Mouse (Mus musculus): ENCODE measurements around the gene Fhl2. TPM values are rescaled to one million over a fixed set of nuclear protein-coding genes. Genes with fewer than 3 reads are reported as not detected.
A peak's percentile ranks its signal among the peaks of the same experiment; 100 is the strongest.

Fhl2 gene
- total RNA-seq, 2 experiments from 2014 or later = 1,415 to 1,605 TPM

DNA sequence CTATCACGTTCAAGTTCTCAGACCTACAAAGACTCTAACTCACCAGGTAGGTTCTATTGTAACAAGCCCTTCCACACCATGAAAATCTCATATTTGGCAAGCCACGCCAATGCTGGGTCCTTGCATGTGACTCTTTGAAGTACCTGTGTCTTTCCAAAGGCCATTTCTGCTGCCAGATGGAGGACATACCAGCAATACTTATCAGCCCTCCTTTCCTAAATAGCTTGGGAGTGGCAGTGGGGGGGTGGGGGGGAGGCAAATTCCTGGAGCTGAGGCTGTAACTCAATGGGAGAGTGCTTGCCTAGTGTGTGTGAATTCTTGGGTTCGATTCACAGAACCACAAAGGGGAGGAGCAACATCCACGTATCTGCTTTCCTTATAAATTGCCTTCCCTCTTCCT, 72.1 kb downstream of the Fhl2 start:
- intact Hi-C loops (cut with DNase I) = no loop called here
- peak; percentile 12 to 48 for DNase-seq

DNA sequence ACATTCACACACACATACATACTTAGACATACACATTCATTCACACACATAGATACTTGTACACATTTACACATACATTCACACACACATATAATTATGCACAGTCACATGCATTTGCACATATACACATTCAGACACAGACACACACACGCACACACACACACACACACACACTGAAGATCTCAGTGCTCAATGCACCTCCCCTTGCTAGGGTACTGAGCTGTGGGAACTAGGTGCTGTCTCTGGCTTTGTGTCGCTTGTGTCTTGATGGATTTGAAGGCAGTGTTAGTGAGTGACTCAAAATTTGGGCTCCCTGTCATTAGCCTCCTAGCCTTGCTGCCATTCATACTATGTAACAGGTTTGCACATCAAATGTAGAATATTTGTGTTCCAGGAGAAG, 74.2 kb downstream of the Fhl2 start:
- no peak for DNase-seq
- intact Hi-C loops (cut with DNase I) = no loop called here

DNA sequence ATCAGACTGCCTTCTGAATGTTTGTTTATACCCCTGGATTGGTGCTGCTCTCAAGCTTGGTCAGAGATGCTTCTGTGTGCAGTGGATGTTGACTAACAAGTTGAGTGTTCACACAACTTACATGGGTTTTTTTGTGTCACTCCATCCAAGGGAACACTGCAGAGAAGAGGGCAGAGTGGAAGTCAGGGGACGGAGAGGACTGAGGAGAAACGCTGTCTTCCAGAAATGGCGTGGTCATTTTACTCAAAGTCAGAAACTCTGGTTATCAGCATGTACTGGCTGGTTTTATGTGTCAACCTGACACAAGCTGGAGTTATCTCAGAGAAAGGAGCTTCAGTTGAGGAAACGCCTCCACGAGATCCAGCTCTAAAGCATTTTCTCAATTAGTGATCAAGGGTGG, 75.8 kb downstream of the Fhl2 start:
- intact Hi-C loops (cut with DNase I) = no loop called here
- DNase-seq = no peak

DNA sequence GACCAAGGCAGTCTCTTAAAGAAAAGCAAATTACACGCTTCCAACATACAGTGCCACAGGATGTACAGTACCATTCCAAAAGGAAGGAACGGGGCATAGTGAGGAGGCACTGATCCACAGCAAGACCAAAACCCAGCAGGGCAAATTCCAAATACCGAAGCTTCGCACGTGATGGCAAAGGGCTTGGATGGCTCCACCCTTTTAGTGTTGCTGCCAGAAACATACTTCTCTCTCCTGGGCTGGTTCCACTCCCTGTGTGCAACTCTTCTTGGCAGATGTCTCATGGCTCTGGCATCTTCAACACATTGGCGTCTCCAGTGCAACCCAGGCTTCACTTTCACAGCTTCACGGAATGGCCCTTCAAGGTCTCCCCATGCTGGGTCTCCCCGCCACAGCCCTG, 79.3 kb downstream of the Fhl2 start:
- DNase-seq = peak in 1 of 2 experiments; percentile 63

DNA sequence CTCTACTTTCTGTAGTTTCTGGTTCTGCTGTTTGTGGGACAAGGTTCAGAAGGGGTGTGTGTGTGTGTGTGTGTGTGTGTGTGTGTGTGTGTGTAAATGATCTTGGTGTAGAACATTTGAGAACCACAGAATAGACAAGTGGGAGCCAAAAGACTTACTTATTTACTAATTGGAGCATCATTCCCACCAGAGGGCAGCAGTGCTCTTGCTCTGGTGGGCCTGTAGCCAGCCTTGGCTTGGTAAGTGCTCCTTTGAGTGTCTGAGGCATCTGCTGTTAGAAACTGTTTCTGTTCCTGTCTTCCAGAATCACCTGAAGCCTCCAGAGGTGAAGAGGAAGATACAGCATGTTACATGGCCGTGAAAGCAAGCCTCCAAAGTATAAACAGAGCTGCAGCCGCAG, 83.9 kb downstream of the Fhl2 start:
- intact Hi-C loops (cut with DNase I) = loop anchor here (1.0 to 10.0 kb wide), 2 partner anchors 151 to 332 kb away; partner anchors contain the start of gene Nck2
- peak; percentile 76 to 81 for DNase-seq

More for the DNA sequence above, 79.3 kb downstream of the Fhl2 start:
- intact Hi-C loops (cut with DNase I) = loop anchor here (10.0 kb wide), 1 partner anchor 327 kb away; the partner anchor contains the start of gene Nck2

DNA sequence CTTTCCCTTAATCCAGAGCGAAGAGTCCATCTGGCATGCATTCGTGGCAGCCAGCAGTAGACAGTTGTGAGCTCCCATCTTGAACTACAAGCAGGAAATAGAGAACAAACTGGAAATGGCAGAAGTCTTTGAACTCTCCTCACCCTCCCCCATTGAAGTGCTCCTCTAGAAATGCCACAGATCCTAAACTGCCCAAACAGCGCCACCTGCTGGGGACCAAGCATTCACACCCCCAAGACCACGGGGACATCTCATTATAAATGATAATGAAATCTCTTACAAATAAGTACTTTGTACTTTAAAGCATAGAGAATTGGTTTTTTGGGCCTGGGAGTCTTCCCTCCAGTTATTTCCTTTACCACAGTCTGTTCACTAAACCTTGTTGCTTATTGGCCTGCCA, 86.2 kb downstream of the Fhl2 start:
- DNase-seq = peak in 1 of 2 experiments; percentile 69
- intact Hi-C loops (cut with DNase I) = loop anchor here (10.0 kb wide), 1 partner anchor 334 kb away; the partner anchor contains the start of gene Nck2

DNA sequence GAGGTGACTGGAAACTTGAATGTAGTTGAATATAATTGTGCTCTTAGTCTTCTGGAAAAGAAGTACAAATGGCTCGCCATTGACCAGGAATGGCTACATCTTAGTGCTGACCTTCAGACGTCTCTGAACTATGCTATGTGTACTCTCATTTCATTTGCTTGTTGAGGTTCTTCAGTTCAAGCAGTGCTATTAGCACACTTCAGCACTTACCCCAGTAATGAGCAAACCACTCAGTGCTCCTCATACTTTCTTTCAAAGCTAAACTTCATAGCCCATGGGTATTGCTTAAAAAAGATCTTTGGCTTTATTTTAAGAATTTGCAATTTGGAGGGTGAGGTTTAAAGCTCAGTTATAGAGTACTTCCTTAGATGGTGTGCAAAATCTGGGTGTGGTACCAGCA, 88.1 kb downstream of the Fhl2 start:
- DNase-seq = no peak
- intact Hi-C loops (cut with DNase I) = loop anchor here (1.0 kb wide), 1 partner anchor 193 kb away; no protein-coding TSS in a partner anchor

DNA sequence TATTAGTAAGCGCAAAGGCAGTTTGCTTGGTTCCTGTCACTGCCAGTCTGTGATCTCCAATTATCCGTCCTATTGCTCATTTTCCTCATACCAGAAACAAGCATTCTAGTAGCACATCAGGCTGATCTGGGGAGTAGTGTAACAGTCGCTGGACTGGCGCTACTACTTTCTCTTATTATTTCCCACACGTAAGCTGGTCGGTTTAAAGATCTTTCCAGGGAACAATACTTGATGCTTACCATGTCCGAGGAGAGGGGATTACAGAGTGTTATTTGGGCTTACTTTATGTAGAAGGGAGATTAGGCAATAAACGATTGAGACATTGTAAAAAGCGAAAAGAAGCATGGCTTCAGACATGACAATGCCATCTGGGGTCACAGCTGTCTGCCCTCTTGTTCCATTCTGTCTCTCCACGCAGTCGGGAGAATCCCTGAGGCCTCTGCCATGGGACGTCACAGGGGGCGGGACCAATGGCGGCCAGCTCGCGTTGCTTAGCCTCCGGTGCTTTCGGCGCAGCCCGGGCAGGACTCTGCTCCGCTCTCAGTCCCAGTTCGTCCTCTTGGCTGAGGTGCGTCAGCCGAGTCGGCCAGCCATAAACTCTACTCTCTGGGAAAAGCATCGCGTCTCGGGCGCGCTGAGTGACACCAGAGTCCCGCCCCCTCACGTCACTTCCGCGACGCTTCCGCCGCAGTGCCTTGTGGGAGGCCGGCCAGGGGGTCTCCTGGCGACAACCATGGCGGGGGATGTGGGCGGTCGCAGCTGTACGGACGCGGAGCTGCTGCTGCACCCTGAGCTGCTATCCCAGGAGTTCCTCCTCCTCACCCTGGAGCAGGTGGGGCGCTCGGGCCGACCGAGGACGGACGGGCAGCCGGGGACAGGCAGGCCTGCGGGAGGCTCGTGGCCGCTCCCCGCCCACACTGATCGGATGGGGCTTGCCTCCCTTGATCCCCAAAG, 98.5 kb downstream of the Fhl2 start, which contains the start of the genes Tgfbrap1 and AI597479:
Gene Tgfbrap1 (minus strand): TSS at position 607 of the 954 bp plus-strand sequence.
Gene AI597479 (plus strand): TSS at position 680 of the 954 bp plus-strand sequence.
- intact Hi-C loops (cut with DNase I) = no loop called here

DNA sequence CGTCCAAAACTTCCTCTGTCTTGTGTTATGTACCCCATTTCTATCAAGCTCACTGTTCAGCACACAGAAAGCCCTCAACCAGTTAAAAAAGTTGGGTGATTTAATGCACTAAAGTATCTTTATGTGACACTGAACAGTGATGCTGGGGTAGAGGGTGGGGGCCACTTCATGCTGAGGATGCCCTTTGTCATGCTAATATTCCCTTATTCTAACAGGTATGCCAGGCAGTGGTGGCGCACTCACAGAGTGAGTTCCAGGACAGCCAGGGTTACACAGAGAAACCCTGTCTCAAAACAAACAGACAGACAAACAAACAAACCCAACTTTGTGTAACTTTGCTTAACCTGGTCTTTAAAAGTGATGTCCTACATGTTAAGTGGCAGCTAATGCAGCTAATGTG, 102.6 kb downstream of the Fhl2 start:
- DNase-seq = no peak
- intact Hi-C loops (cut with DNase I) = no loop called here

More for the DNA sequence above, 98.5 kb downstream of the Fhl2 start, which contains the start of the genes Tgfbrap1 and AI597479:
- DNase-seq = peak; percentile 95 to 97

DNA sequence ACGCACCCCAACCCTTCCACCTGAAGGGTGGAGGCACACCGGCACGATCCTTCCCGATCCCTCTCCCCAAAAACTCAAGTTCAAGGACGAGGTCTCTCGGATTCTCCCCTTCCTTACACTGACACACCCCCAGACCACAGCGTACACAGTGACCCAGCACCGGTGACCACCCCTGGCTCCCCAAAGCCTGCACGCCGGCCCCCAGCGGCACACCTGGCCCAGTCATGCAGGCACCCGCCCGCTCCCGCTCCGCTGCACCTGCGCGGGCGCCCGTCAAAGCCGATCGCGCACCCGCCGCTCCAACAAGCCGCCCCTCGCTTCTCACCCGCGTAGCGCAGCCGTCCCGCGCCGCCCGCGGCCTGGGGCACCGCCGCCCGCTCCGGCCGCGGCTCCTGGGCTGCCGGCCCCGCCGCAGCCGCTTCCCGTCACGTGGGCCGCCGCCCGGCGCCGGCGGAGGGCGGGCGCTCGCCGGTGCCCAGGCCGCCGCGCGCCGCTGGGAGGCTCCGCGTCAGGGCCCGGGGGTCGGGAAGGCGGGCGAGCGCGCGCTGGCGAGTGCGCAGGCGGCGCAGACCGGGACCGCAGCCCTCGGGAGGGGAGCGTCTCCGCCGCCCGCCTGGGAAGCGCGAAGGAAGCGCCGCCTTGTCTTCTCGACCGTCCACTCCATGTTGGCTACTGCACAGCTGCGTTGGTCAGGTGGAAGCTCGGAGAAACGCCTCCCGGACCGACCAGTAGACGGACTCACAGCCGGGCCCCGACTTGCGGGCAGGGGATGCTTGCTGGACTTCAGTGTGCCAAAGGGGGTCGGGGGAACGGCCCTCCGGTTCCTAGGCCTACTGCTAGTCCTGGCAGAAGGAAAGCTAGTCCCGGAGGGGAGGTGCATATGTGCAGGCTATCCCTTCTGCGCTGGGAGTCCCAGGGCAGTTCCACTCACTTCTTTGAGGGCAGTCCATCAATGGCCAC, 104.4 kb downstream of the Fhl2 start:
- intact Hi-C loops (cut with DNase I) = no loop called here

DNA sequence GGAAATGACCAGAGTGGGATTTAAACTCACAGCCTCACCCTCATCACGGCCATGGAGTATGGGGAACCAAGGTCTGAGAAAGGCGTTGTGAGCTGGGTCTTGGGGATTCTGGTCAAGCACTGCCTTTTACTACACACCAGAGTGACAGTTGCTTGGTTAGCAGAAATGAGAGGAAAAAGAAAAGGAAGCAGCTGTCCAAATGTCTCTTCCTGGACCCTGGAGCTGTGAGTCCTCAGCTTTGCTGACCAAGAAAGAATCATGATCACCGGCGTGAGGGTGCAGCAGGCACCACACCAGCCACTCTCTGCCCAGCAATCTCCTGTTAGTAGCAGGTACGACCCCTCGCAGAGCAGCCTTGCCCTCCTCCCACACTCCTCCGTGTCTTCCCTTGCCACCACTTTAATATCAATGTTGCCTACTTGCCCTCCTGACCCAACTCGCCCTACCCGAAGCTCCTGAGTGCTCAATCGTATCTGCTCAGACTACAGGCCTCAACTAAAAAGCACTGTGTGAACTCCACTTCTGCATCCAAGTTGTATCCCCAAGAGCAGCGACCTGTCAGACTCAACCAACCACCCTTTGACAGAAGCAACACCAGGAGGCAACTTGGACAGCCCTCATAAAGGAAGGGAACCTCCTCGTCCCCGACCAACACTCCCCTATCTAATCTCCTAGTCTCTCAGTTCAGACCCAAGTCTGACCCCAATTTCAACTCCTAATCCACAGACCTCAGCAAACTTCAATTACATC, 105.3 kb downstream of the Fhl2 start:
- peak; percentile 17 to 33 for DNase-seq
- intact Hi-C loops (cut with DNase I) = no loop called here

More for the DNA sequence above, 104.4 kb downstream of the Fhl2 start:
- DNase-seq = peak; percentile 79 to 80

DNA sequence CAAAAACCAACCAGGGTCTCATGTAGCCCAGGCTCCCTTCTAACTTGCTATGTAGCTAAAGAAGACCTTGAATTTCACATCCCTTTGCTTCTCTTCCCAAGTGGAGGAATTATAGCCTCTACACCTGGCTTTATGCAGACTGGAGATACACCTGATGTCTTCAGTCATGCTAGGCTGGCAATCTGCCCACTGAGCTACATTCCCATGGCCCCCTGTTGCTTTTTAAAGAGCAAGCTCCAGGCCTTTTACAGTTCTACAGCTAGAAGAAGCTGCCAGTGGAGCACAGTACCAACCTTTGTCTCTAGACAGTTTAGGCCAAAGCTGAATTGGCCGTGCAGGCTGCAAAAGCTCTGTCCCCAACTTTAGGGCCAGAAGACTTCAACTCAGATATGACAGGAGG, 106.4 kb downstream of the Fhl2 start:
- intact Hi-C loops (cut with DNase I) = no loop called here
- DNase-seq = no peak

DNA sequence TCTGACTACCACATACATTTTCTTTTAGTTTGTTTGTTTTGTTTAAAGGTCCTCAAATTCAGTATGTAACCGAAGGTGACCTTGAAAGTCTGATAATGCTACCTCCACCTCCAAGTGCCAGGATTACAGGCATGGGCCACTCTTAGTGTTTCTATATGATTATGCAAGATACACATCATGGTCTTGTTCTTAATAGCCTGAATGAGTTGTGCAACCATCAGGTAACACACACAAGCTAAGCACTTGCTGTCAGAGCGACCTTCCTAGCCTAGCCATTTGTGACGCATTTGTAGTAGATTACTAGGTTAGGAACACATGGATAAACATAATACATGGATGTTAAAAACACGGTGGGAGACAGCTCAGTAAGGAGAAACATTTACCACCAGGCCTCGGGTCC, 113.8 kb downstream of the Fhl2 start:
- intact Hi-C loops (cut with DNase I) = no loop called here
- DNase-seq = no peak

DNA sequence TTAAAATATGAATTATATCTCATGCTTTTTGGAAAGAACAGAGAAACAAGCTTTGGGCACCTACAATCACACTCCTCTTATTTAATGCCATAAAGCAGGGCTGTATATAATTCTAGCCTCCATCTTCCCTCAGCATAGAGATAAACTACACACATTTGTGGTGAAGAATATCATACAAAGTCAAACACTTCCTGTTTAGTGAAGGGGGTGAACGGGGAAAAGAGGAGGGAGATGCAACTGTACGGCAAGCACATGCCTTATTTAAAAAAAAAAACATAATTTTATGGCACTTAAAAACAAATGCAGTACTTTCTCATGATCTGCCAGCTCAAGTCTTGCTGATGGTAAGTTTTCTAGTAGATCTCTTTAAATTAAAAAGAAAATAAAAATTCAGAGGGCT, 118.7 kb downstream of the Fhl2 start:
- intact Hi-C loops (cut with DNase I) = no loop called here
- no peak for DNase-seq

DNA sequence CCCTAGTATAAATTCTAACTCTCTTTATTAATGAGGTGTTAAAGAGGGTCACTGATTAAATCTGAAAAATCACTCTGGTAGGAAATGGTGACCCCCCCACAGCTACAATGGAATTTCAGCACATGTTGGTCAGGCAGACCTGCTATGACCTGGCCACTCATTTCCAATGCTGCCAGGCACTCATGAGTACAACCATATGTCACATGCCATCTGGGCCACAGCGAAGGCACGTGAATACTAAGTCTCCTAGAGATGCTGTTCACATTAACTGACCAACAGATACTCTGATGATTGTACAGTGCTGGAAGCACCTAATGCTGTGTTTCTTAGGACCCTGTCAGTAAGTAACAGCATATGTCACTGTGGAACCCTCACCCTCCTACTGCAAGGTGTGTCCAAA, 122.0 kb downstream of the Fhl2 start:
- intact Hi-C loops (cut with DNase I) = no loop called here
- no peak for DNase-seq

Other genes starting within 250 kb of the Fhl2 start
- under 1 TPM; 0.67 to 0.77 TPM for gene Gpr45, start 244.1 kb downstream of the Fhl2 start, total RNA-seq (2021)
- 10 to 100 TPM; 17.0 TPM for gene Tgfbrap1, start 98.3 kb downstream of the Fhl2 start, total RNA-seq (2021)
- gene AI597479, start 98.3 kb downstream of the Fhl2 start, total RNA-seq (2021) = 10 to 100 TPM; 13.0 to 15.3 TPM
- 10 to 100 TPM; 30.2 to 33.8 TPM for gene Nck2, start 247.6 kb upstream of the Fhl2 start, total RNA-seq (2021)